Mouse (Mus musculus) left cerebral cortex, postnatal 25 days (tissue): ENCODE data around the gene Phldb2. TPM values are rescaled to one million over a fixed set of nuclear protein-coding genes. Genes with fewer than 3 reads are reported as not detected.

ENCODE experiments used
- DNase-seq, 2 experiments: peaks; one replicate each; pipeline ENCODE4 v3.0.0; 2022; ENCODE audit warnings: low spot score in 2 of 2, mixed read lengths in 1 of 2
- intact Hi-C: fragments of 180-260 bp; cut with DNase I; formaldehyde crosslinking; loops from one replicate; pipeline ENCODE4 v1.15.1; 2025
- total RNA-seq, 2 experiments: library from RNA; stranded (reverse); gene quantifications; 2 replicates each; pipeline ENCODE4 v1.2.3; 2021

The Phldb2 gene
- total RNA-seq = 1 to 10 TPM; 8.0 to 8.2 TPM

DNA sequence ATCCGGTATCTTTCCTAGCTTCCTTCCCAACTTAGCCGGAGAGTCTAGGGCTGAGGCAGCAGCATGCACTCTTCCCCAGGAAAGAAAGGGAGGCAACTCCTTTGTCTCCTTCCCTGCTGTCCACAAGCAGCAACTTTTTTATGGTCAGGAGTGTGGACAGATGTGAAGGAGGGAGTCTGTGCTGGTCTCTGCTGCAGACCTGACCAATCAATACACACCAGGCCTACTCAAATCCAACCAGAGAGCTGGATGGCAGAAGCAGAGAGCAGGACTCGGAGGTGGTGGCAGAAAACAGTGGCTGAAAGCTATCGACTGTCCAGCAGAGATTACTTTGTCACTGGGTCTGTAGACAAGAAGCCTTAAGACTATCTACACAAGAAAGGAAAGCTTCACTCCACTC, at the start of gene Phldb2:
TSS of gene Phldb2 (minus strand) at position 205 of the 400 bp plus-strand sequence.
- intact Hi-C loops = no loop called here
- DNase-seq = no peak

DNA sequence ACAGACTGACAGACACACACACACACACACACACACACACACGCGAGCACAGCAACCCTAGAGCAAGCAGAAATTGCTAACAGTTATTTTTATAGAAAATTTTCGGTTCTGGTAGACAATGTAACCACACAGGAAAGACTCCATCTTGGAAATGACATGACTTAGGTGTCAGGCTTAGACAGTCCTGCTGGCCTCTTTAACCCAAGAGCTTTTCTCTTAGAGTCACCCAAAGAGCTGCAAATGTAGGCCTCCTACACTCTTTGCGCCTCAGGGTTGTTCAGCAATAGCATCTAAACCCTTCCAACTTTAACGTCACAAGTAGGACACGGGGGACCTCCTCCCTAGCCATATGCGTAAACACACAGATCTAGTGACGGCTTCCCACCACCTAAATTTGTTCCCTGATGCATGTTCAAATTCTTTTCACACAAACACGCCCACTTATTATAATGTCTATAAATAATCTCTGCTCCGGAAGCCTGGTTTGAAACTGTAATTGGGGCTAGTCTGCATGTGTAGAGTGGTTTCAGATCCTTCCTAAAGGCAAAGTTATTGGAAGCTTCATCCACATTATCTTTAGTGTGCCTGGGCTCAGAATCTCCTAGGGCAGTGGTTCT, 48.3 kb upstream of the Phldb2 start:
- peak in 1 of 2 experiments; percentile 85 for DNase-seq
- intact Hi-C loops = no loop called here

- DNase-seq = no peak
- intact Hi-C loops = no loop called here
Observed at GRCm38 (mm10) chr16:46000976-46001375, 47.6 kb upstream of the Phldb2 start.

DNA sequence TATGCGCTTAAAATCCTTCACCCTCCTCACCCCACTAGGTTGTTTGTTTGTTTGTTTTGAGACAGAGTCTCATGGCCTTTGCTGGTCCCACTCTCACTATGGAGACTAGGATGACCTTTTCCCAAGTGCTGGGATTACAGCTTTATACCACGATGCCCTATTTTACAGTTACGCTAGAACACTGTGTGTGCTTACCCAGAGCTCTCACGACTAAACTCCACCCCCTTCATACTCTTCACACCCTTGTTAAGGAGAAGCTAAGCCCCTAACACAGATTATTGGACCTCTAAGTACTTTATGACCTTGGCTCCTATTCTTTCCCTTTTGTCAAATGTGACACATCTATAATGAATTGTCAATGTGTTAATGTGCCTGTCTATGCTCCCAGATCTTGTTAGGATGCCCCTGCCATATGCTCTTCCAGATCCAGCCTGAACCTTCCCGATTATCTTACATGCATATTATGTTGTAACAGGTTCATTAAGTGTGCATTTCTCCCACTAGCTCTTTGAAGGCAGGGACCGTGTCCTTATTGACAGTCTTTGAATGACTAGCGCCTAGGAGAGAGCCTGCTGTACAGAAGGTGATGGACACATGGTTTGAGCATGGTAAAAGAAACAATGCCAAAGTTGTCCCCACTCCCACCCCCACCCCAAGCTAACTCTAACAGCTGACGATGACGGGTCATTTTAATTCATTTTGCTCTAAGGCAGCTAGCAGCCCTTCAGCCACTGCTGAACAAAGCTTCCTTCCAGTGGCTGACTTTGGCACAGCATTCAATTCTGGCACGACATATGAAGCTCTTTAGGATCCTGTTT, 46.2 kb upstream of the Phldb2 start:
- no peak for DNase-seq
- intact Hi-C loops = no loop called here

DNA sequence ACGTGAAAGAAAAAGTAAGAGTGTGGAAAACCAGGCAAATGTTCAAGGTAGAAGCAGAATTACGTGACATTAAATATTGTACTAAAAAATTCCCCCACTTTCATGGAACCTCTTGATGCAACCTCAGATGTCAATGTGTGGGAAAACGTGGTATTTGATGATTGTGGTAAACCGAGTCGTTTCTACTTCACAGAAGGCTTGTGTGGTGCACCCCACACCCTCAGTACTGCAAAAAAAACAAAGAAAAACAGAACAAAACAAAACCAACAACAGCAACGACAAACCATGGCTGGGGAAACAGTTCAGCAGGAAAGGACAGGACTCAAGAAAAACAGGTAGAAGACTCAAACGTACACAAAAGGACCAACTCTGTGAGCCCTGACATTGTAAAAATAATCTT, 44.8 kb upstream of the Phldb2 start:
- no peak for DNase-seq
- intact Hi-C loops = no loop called here

- DNase-seq = no peak
- intact Hi-C loops = loop anchor here (1.0 to 5.0 kb wide), 2 partner anchors 31 to 111 kb away; no protein-coding TSS in a partner anchor
Observed at GRCm38 (mm10) chr16:45990901-45991676, 37.7 kb upstream of the Phldb2 start.

DNA sequence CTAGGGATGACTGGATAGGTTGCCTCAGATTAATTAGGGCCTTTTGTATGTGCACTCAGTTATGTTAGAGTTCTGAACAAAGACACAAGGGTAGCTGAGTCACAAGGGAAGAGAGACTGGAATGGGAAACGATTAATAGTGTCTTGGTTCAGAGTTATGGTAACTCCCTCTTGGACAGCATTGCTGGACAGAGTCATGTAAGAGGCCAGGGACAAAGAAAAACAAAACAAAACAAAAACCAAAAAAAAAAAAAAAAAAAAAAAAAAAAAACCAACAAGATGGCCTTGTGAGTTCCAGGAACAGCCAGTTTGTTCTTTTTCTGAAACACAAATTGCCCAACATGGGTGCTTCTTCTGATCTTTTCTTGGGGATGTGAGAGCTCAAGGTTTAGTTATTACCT, 32.8 kb upstream of the Phldb2 start:
- no peak for DNase-seq
- intact Hi-C loops = no loop called here

DNA sequence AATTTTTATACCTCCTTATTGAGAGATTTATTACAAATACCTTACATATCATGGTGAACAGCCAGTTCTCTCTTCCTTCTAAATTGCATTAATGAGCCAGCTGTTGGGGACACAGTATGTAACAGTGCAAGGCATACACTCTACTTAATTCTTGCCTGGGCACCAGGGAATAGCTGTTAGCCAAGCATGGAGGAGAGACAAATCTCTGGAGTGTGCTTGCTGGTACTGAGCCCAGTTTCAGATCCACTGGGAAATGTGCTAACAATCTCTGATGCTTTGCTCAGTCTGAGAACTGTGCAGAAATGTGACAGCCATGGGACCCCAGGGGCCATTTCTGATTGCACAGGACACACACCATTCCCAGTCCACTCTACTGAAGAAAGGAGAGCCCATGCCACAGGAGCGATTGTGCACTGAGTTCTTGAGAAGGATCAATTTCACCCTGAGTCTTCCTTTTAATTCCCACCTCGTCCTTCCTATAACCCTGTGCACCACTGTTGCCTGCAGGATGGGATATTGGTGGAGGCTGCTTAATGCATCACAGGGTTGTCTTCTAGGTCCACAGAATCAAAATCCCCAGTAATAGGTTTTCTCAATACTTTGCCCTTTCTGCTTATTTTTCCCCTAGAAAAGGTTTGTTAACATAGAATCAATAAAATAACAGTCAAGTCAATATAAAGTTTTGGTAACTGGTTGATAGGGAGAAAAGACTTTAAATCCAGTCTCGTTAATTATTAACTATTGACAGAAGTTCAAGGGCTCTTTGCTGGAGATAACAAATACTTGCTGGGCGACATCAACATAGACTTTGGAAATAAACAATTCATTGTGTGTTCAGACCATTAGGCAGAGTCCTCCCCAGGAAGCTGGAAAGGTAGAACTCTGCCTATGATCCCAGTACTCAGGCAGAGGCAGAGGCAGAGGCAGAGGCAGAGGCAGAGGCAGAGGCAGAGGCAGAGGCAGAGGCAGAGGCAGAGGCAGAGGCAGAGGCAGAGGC, 31.5 kb upstream of the Phldb2 start:
- intact Hi-C loops = no loop called here
- no peak for DNase-seq

- intact Hi-C loops = no loop called here
Observed at GRCm38 (mm10) chr16:45976251-45976650, 22.9 kb upstream of the Phldb2 start.

DNA sequence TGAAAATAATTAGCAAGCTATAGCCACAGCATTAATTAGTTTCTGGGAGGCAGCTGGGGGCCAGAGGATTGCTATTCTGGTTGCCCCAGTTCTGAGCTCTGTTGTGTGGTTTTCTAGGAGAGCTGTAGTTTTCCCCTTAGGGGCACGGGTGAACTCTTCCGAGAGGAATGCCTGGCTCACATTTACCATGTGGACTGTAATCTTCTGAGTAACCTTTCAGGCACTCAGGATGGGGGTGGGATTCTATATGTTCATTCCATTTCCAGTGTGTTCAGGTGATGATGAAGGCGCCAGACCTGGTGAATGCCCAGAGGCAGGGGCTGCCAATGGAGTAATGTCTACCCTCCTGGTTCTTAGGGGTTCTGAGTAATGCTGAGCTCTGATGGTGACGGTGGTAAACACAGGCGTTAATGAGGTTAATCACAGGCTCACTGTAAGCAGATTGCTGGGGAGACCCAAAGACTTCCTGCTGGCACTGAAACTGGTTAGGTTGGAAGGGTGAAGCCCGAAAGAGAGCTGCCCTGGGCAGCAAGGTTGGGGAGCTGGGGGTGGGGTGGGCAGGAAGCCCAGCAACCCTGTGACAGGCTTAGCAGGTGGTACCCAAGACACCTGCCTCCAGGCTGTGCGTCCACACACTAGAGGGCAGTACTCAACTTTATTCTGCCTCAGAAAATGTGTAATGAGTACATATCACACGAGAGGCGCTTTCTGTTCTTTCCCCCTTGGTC, 20.7 kb upstream of the Phldb2 start:
- intact Hi-C loops = loop anchor here (5.0 kb wide), 1 partner anchor 48 kb away; no protein-coding TSS in a partner anchor
- peak in 1 of 2 experiments; percentile 23 for DNase-seq

More at GRCm38 (mm10) chr16:45976251-45976650, 22.9 kb upstream of the Phldb2 start:
- DNase-seq = no peak

DNA sequence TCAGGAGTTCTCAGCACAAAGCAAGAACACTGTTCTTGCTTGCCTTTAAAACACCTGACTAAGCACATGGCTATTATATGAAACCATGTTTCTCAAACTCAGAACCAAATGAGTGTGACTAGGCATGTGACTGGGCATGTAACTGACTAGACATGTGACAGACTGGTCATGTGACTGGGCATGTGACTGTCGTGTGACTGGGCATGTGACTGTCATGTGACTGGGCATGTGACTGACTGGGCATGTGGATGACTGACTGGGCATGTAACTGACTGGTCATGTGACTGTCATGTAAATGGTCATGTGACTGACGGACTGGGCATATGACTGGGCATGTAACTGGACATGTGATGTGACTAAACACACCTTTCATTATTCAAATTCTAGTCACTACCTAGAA, 16.8 kb upstream of the Phldb2 start:
- intact Hi-C loops = loop anchor here (5.0 kb wide), 1 partner anchor 52 kb away; no protein-coding TSS in a partner anchor
- DNase-seq = no peak

DNA sequence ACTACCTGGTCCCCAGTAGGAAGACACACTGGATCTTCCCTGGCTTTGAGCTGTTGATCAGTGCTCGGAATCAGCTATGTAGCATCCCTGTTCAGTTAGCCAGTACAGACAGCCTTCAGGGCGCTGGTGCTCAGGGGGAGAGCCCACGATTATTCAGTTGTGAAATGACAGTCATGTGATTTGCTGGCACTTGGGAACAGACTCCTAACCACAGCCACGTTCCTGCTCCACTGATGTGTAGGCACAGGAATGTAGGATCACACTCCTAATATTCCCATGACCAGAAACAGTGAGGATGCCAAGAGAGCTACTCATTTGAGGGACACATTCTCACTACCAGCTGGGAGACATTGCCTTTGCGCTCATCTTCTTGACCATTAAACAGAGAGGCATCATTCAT, 15.3 kb upstream of the Phldb2 start:
- intact Hi-C loops = no loop called here

DNA sequence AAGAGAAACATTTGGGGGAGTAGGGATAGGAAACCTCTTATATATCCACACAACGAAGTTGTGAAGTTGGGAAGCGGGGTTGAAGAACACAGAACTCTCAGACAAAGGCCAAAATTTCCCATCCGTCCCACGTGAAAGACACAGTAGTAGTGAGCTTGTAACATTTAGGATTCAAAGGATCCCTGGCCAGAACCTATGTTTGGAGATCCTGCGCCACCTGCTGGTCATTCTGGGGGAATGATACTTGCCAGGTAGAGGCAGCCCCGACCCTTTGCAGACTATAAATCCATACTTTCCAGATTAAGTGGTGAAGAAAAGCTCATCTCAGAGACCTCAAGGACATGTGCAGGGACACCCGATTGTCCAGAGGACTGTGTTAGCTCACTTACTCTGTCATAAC, 14.1 kb upstream of the Phldb2 start:
- intact Hi-C loops = loop anchor here (1.0 to 2.0 kb wide), 3 partner anchors 123 to 283 kb away; no protein-coding TSS in a partner anchor

More for the DNA sequence above, 15.3 kb upstream of the Phldb2 start:
- no peak for DNase-seq

DNA sequence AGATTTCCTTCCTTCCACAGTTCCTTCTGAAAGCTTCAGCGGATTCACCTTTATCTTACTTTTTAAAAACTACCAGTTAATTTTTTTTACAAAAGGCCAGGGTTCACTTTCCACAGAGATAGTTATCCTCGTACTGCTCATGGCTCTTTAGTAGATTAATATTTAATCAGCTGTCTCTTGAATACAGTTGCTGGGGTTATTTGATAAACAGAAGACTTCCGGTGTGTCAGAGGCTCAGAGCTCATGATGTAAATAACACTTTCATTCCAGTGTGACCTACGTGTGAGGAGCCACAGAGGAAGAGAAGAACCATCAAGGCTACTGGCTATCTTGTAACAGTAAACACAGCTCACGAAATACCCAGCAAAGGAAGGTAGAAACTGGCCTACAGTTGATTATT, 13.2 kb upstream of the Phldb2 start:
- no peak for DNase-seq
- intact Hi-C loops = loop anchor here (1.0 to 2.0 kb wide), 3 partner anchors 122 to 282 kb away; no protein-coding TSS in a partner anchor

More for the DNA sequence above, 14.1 kb upstream of the Phldb2 start:
- DNase-seq = peak; percentile 71 to 82

DNA sequence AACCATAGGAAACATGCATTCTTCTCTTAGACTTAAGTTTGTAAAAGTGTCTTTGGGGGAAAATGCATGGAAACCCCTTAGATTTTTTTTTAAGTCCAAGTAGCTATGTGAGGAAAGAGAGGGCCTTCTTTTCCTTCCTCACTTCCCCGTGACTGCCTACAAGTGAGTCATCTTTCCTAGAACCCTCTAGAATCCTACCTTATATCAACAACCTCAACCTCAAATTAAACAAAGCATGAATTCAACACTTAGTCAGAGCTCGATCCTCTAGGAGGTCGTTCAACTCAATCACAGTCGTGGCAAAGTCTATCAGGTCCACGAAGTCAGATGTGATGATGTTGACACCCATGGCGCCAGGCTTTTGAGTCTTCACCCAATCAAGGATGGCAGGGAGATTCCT, 11.4 kb upstream of the Phldb2 start:
- intact Hi-C loops = no loop called here
- no peak for DNase-seq

- no peak for DNase-seq
- intact Hi-C loops = no loop called here
Observed at GRCm38 (mm10) chr16:45963837-45964236, 10.4 kb upstream of the Phldb2 start.

GRCm38 (mm10) chr16:45963088-45963487, 9.7 kb upstream of the Phldb2 start:
- no peak for DNase-seq
- intact Hi-C loops = no loop called here

DNA sequence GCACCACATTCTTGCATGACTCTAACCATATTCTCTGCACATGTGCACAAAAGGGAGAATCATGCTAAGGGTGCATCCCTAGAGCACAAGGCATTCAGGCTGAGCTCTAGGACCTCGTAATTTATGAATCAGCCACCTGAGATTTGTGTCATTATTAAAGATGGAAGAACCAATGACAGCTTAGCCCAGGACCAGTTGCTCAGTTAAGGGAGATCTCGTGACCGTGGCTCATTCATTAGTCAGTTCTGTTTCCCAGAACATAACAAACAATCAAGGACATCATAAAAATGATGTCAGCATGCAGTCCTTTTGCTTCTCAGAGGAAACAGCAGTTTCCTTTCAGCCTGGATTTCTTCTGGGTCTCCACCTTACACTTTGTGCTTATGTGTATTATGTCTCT, 7.6 kb upstream of the Phldb2 start:
- intact Hi-C loops = no loop called here
- DNase-seq = no peak
